8 mouse cellular contexts compared by ENCODE assay signal in the genomic region with DNA sequence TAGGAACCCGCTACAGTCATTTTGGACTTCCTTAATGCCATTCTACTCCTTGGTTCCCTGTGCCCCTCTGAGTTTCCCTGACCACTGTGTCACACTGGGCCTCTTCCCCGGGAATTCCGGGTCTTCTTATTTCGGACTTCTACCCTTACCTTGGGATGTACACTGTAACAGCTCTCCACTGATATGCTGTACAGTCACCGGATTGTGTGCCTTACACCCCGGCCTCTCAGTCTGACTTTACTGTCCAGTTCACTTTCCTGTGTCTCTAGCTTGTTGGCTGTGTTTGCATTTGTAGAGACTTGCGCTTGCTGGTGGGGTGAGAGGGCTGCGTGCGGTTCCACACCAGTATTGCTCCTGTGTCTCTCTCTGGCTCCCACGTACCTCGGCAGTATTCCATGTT. TPM values are rescaled to one million over a fixed set of nuclear protein-coding genes. Genes with fewer than 3 reads are reported as not detected.
A peak's percentile ranks its signal among the peaks of the same experiment; 100 is the strongest.
DNase-seq lines count a peak whose midpoint lies in the region; ATAC-seq and TF ChIP-seq lines count a peak whose summit lies in the region.

No protein-coding gene starts in this region.

- H3K27me3 ChIP-seq in lung, postnatal 0 days (replicated peaks; ENCODE audit: insufficient read depth, low read length), result no peaks in the 10 kb centered on the region
- no peaks in the 10 kb centered on the region for H3K27me3 ChIP-seq in limb, embryonic 10.5 days (ENCODE audit: low read depth, poor library complexity, severe bottlenecking)
- no peaks in the 10 kb centered on the region for H3K27me3 ChIP-seq in small intestine, adult 2 months (ENCODE audit: control insufficient read depth, insufficient read depth, low read length)

- peak; percentile 15 for DNase-seq in CD4-positive, CD25-positive, alpha-beta regulatory T cell, adult 2 months (ENCODE audit: low read depth, low spot score)
- DNase-seq in lung, postnatal 0 days (ENCODE audit: low spot score), result no peak
- no peak for DNase-seq in lung, postnatal 10 days
- DNase-seq in limb, embryonic 10.5 days (ENCODE audit: low spot score), result no peak
- no peak for DNase-seq in thymus, postnatal 10 days (ENCODE audit: low spot score in 2 of 2)

- no peaks in the 10 kb centered on the region for H3K9me3 ChIP-seq in lung, postnatal 0 days (ENCODE audit: low read length)
- no peaks in the 10 kb centered on the region for H3K9me3 ChIP-seq in limb, embryonic 10.5 days (replicated peaks)

- peak overlapping the region; percentile 82 for H3K4me3 ChIP-seq in lung, postnatal 0 days (ENCODE audit: low read depth, low read length)
- H3K4me3 ChIP-seq in limb, embryonic 10.5 days, result peak overlapping the region; percentile 80
- H3K4me3 ChIP-seq in small intestine, adult 2 months (ENCODE audit: low read depth, low read length), result peak overlapping the region; percentile 95

- no peak for ATAC-seq in CD4-positive, CD25-positive, alpha-beta regulatory T cell, adult 4 months
- no peak for ATAC-seq in lung, postnatal 0 days
- no peak for ATAC-seq in cerebellum, adult (ENCODE audit: insufficient number of reproducible peaks, low FRiP score, low TSS enrichment)

- H3K9ac ChIP-seq in lung, postnatal 0 days (replicated peaks; ENCODE audit: low read depth), result peak overlapping the region; percentile 76

- peak overlapping the region; percentile 78 for H3K4me2 ChIP-seq in lung, postnatal 0 days (replicated peaks; ENCODE audit: low read depth, low read length)

- no peak for TF ChIP-seq CTCF in lung, postnatal 0 days (IDR thresholded peaks at IDR 0.05)
- no peak for TF ChIP-seq CTCF in small intestine, adult 2 months (IDR thresholded peaks at IDR 0.05; ENCODE audit: extremely low read depth, insufficient read length, insufficient replicate concordance, low read depth, low read length)

- H3K36me3 ChIP-seq in lung, postnatal 0 days (ENCODE audit: insufficient read depth, low read length), result peaks cover 17% of the 10 kb centered on the region
- peaks cover 74% of the 10 kb centered on the region for H3K36me3 ChIP-seq in limb, embryonic 10.5 days
- peaks cover 14% of the 10 kb centered on the region; the same call in 1 of the 2 replicates for H3K36me3 ChIP-seq in small intestine, adult 2 months (ENCODE audit: control insufficient read depth, insufficient read depth, low read length)

- H3K4me1 ChIP-seq in lung, postnatal 0 days (ENCODE audit: insufficient read depth, low read depth, low read length), result peaks cover 7% of the 10 kb centered on the region
- peaks cover 28% of the 10 kb centered on the region for H3K4me1 ChIP-seq in limb, embryonic 10.5 days
- peaks cover 9% of the 10 kb centered on the region for H3K4me1 ChIP-seq in small intestine, adult 2 months (ENCODE audit: control insufficient read depth, insufficient read depth, insufficient read length, low read length)

- WGBS in lung, postnatal 0 days, result 2% methylated on average over 11 of the region's 11 CpGs
- WGBS in limb, embryonic 10.5 days, result 15% methylated on average over 11 of the region's 11 CpGs
- WGBS in small intestine, adult 2 months, result 3% methylated on average over 11 of the region's 11 CpGs

- TF ChIP-seq POLR2A in small intestine, adult 2 months (IDR thresholded peaks at IDR 0.05; ENCODE audit: low read depth, low read length), result no peak

- peak overlapping the region; percentile 95 for H3K27ac ChIP-seq in lung, postnatal 0 days (ENCODE audit: low read length)
- H3K27ac ChIP-seq in limb, embryonic 10.5 days, result peak overlapping the region; percentile 92
- 0 out of 2 replicates have a peak overlapping the region, but pooled peaks have one; percentile 77 for H3K27ac ChIP-seq in small intestine, adult 2 months (ENCODE audit: insufficient read depth, low read depth, low read length)

- TF ChIP-seq EP300 in lung, postnatal 0 days (IDR thresholded peaks at IDR 0.05), result no peak

RNA-seq across cellular contexts. Expression of a gene that starts 0.8 kb away (rescaled TPM):
- 10 to 100 TPM; 18.7 to 24.9 TPM for polyA plus RNA-seq in CD4-positive, CD25-positive, alpha-beta regulatory T cell, adult 4 months (2017; shearing (Covaris generic))
- 28.6 and 30.5 TPM in 2 replicates for polyA plus RNA-seq in lung, postnatal 0 days (2015; fragmentation: Nextera tagmentation; extraction: Ambion mirVana)
- polyA plus RNA-seq in limb, embryonic 10.5 days (2016; fragmentation: Nextera tagmentation; extraction: Ambion mirVana), result 37.1 and 37.5 TPM in 2 replicates
- polyA plus RNA-seq in small intestine, adult 2 months (2012; rRNA removed), result 18.4 and 32.2 TPM in 2 replicates

RNA-seq across cellular contexts. Expression of a gene that starts 1.0 kb away (rescaled TPM):
- polyA plus RNA-seq in CD4-positive, CD25-positive, alpha-beta regulatory T cell, adult 4 months (2017; shearing (Covaris generic)), result 1 to 10 TPM; 5.1 to 9.2 TPM
- polyA plus RNA-seq in lung, postnatal 0 days (2015; fragmentation: Nextera tagmentation; extraction: Ambion mirVana), result 4.9 and 5.7 TPM in 2 replicates
- polyA plus RNA-seq in limb, embryonic 10.5 days (2016; fragmentation: Nextera tagmentation; extraction: Ambion mirVana), result 4.1 and 4.3 TPM in 2 replicates
- 7.2 and 15.1 TPM in 2 replicates for polyA plus RNA-seq in small intestine, adult 2 months (2012; rRNA removed)

RNA-seq across cellular contexts. Expression of a gene that starts 9.9 kb away (rescaled TPM):
- polyA plus RNA-seq in CD4-positive, CD25-positive, alpha-beta regulatory T cell, adult 4 months (2017; shearing (Covaris generic)), result 10 to 100 TPM; 18.4 to 19.6 TPM
- polyA plus RNA-seq in lung, postnatal 0 days (2015; fragmentation: Nextera tagmentation; extraction: Ambion mirVana), result 39.5 and 39.6 TPM in 2 replicates
- polyA plus RNA-seq in limb, embryonic 10.5 days (2016; fragmentation: Nextera tagmentation; extraction: Ambion mirVana), result 47.0 and 48.1 TPM in 2 replicates
- polyA plus RNA-seq in small intestine, adult 2 months (2012; rRNA removed), result 40.1 and 69.5 TPM in 2 replicates

RNA-seq across cellular contexts. Expression of a gene that starts 11.6 kb away (rescaled TPM):
- 100 to 1,000 TPM in 1 of 2 experiments, 10 to 100 TPM in 1; 81.7 to 126 TPM for polyA plus RNA-seq in CD4-positive, CD25-positive, alpha-beta regulatory T cell, adult 4 months (2017; shearing (Covaris generic))
- polyA plus RNA-seq in lung, postnatal 0 days (2015; fragmentation: Nextera tagmentation; extraction: Ambion mirVana), result 81.8 and 84.7 TPM in 2 replicates
- polyA plus RNA-seq in limb, embryonic 10.5 days (2016; fragmentation: Nextera tagmentation; extraction: Ambion mirVana), result 229 and 233 TPM in 2 replicates
- polyA plus RNA-seq in small intestine, adult 2 months (2012; rRNA removed), result 15.0 and 21.7 TPM in 2 replicates

RNA-seq across cellular contexts. Expression of a gene that starts 23.5 kb away (rescaled TPM):
- 10 to 100 TPM; 30.3 to 67.9 TPM for polyA plus RNA-seq in CD4-positive, CD25-positive, alpha-beta regulatory T cell, adult 4 months (2017; shearing (Covaris generic))
- polyA plus RNA-seq in lung, postnatal 0 days (2015; fragmentation: Nextera tagmentation; extraction: Ambion mirVana), result 12.8 and 13.6 TPM in 2 replicates
- polyA plus RNA-seq in limb, embryonic 10.5 days (2016; fragmentation: Nextera tagmentation; extraction: Ambion mirVana), result 49.6 and 49.7 TPM in 2 replicates
- polyA plus RNA-seq in small intestine, adult 2 months (2012; rRNA removed), result 5.6 and 13.2 TPM in 2 replicates
